Mouse (Mus musculus) hindbrain, postnatal 0 days (tissue): ENCODE data around the gene Xylt1. TPM values are rescaled to one million over a fixed set of nuclear protein-coding genes. Genes with fewer than 3 reads are reported as not detected.

ENCODE experiments used
- ATAC-seq: fragments of 200-750 bp; cut with Nextera tagmentation; 2 replicates; pipeline ENCODE4 v1.8.0; 2017; ENCODE audit warnings: mild to moderate bottlenecking, moderate TSS enrichment, moderate library complexity
- DNase-seq: peaks from one replicate; pipeline ENCODE4 v3.0.0-alpha.2; 2015; ENCODE audit warnings: low spot score
- H3K27ac ChIP-seq: fragments of 300-500 bp; sonication (generic); 2 replicates; pipeline ENCODE4 v1.5.1; 2014; ENCODE audit warnings: mild to moderate bottlenecking
- H3K27me3 ChIP-seq: fragments of 300-500 bp; sonication (generic); 2 replicates; pipeline ENCODE4 v1.6.1; 2014; ENCODE audit warnings: low read length, mixed read lengths; ENCODE audit not compliant: insufficient read depth
- H3K36me3 ChIP-seq: fragments of 300-500 bp; sonication (generic); 2 replicates; pipeline ENCODE4 v1.6.1; 2014; ENCODE audit warnings: low read length, mixed read lengths; ENCODE audit not compliant: insufficient read depth
- H3K4me1 ChIP-seq: fragments of 300-500 bp; sonication (generic); 2 replicates; pipeline ENCODE4 v1.6.1; 2014; ENCODE audit warnings: antibody characterized with exemption, low read length, mixed read lengths; ENCODE audit not compliant: insufficient read depth
- H3K4me2 ChIP-seq: fragments of 300-500 bp; sonication (generic); 2 replicates; pipeline ENCODE4 v1.6.1; 2014; ENCODE audit warnings: low read depth, mild to moderate bottlenecking, low read length, moderate library complexity, mixed read lengths
- H3K4me3 ChIP-seq: fragments of 300-500 bp; sonication (generic); 2 replicates; pipeline ENCODE4 v1.5.1; 2014; ENCODE audit warnings: low read length
- H3K9ac ChIP-seq: fragments of 300-500 bp; sonication (generic); replicated peaks from 2 replicates; pipeline ENCODE4 v1.6.1; 2014; ENCODE audit warnings: mild to moderate bottlenecking, low read length, moderate library complexity, mixed read lengths
- H3K9me3 ChIP-seq: fragments of 300-500 bp; sonication (generic); 2 replicates; pipeline ENCODE4 v1.6.1; 2016; ENCODE audit warnings: low read length, mixed read lengths
- CTCF ChIP-seq: IDR thresholded peaks from 2 replicates; pipeline ENCODE4 v1.5.1; 2016; ENCODE audit warnings: antibody characterized with exemption, control low read depth, low read depth
- WGBS: fragments of 180-500 bp; shearing (Covaris S2); extraction: QIAGEN DNeasy Blood & Tissue Kit; methylation state at CpG from one replicate; pipeline ENCODE4 v1.1.7; 2014; 5-methylcytosine and 5-hydroxymethylcytosine counted together
- polyA plus RNA-seq: library from polyadenylated mRNA; unstranded; fragments of >200 nt; fragmentation: Nextera tagmentation; extraction: Ambion mirVana; gene quantifications from 2 replicates; pipeline ENCODE4 v1.2.1, GENCODE M21; 2015
- total RNA-seq: library from RNA; depleted of rRNA; stranded (reverse); fragments of >200 nt; gene quantifications from 2 replicates; pipeline ENCODE4 v1.2.3, GENCODE M21; 2014

Xylt1 gene
- total and polyA plus RNA-seq, 2 experiments from 2014 or later = 3.0 to 16.6 TPM

DNA sequence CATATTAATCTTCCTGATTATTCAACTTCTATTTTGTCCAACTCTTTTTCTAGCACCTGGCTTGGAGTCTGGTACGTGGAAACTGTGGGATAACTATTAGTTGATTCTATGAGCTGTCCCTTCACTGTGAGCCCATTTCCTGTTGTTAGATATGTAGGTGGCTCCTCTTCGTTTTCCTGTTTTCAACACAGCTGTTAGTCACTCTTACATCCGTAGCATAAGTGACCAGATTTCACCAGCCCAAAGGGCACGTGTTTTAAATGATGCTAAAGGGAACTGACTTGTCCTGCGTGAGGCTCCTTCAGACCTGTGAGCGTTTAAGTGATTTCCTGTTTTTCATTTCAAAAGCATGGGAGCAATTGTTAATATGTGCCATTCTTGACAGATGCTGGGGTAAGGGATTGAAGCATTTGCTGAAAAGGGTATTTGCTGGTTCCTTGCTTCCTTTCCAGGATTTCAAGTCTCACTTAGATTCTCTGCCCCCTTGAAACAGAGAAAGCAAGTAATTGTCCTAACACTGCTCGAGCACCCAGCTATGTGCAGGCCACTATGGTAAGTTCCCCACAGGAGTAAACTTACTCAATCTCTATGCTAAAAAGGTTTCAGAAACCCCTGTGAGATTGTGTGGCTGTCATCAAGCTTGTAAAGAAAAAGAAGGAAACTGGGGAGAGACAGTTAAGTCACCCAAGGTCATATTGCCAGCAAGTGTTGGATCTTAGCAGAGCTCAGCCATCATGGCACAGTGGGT, 105.8 kb downstream of the Xylt1 start:
- TF ChIP-seq CTCF = no peak
- no peaks in the 10 kb centered on the region for H3K4me1 ChIP-seq
- 79% methylated on average over 7 of the region's 7 CpGs for WGBS
- H3K27me3 ChIP-seq = no peaks in the 10 kb centered on the region
- DNase-seq (no peak), ATAC-seq (no peak)
- no peak overlapping the region for H3K9ac ChIP-seq
- H3K27ac ChIP-seq = no peak overlapping the region
- H3K36me3 ChIP-seq = no peaks in the 10 kb centered on the region
- H3K9me3 ChIP-seq = no peaks in the 10 kb centered on the region
- H3K4me2 ChIP-seq = no peak overlapping the region
- H3K4me3 ChIP-seq = no peak overlapping the region

DNA sequence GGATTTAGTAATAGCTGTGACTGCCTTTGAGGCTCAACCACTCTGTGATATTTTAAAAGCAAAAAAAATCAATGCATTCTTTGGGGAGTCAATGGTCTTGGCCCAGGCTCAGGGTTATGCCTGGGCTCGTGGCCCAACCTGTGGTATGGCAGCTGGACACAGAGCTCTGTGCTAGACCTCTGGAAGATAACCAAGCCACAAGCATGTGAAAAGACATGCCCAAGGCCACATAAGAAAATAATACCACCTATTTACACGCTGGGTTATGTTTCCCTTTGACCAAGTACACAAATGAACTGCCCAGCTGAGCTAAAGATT, 106.4 kb downstream of the Xylt1 start:
- ATAC-seq (no peak), DNase-seq (no peak)
- Histone ChIP-seq H3K4me3 (no peak overlapping the region), H3K36me3 (no peaks in the 10 kb centered on the region), H3K4me1 (no peaks in the 10 kb centered on the region), H3K4me2 (no peak overlapping the region), H3K27ac (no peak overlapping the region), H3K9ac (no peak overlapping the region), H3K9me3 (no peaks in the 10 kb centered on the region), H3K27me3 (no peaks in the 10 kb centered on the region)
- TF ChIP-seq CTCF = no peak
- WGBS = 82% methylated on average over 2 of the region's 2 CpGs

DNA sequence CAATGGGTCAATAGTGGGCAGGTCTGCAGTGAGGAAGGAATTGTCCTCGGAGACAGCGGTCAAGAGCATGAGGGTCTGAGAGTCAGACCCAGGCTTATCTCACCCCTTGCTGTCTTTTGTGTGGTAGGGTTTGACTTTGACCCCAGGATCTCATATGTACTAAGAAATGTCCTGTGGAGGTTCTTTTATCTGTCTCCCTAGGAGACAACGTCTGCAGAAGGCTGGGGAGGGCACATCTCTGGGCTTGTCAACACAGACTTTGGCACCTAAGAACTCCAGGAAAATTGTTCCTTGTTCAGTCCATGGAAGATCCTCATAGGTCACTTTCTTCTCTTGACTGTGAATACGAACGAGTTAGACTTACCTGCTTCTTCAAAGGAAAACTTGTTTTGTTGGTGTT, 109.2 kb downstream of the Xylt1 start:
- Histone ChIP-seq H3K36me3 (no peaks in the 10 kb centered on the region), H3K9me3 (no peaks in the 10 kb centered on the region), H3K4me2 (no peak overlapping the region), H3K27me3 (no peaks in the 10 kb centered on the region), H3K4me1 (no peaks in the 10 kb centered on the region), H3K27ac (no peak overlapping the region), H3K9ac (no peak overlapping the region), H3K4me3 (no peak overlapping the region)
- no peak for TF ChIP-seq CTCF
- DNase-seq = no peak
- WGBS = 71% methylated on average over 5 of the region's 5 CpGs
- no peak for ATAC-seq

DNA sequence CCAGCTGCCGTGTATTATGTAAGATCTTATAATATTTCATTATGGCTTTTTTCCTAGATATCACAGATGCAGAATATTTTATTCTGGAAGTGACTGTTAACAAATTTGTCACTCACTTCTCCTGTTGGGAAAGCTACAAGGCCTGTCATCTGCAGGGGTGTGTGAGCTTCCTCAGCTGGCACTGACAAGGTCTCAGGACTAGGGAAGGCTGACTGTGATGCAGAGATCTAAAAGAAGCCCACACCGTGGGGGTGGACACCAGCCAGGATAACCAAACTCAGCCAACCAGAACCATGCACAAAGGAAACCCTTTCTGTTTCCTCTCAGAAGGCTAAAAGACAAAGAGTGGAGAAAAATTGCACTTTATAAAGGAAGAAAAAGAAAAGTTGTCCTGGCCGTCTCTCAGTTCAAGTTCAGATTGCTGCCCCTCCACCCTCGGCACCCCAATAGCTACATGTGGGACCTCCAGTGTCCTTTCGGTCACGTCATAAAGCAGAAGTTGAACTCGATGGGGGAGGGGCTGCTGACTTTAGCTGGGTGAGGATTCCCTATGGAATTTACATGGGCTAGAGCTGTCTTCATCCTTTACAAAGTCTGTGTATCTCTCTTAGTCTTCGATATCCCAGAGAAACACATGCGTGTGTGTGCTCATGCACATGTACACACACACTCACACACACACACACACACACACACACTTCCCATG, 109.9 kb downstream of the Xylt1 start:
- no peaks in the 10 kb centered on the region for H3K9me3 ChIP-seq
- no peaks in the 10 kb centered on the region; the same call in 1 of the 2 replicates for H3K4me1 ChIP-seq
- 51% methylated on average over 9 of the region's 9 CpGs for WGBS
- H3K4me3 ChIP-seq = no peak overlapping the region
- no peak overlapping the region for H3K4me2 ChIP-seq
- no peaks in the 10 kb centered on the region for H3K36me3 ChIP-seq
- DNase-seq = no peak
- no peaks in the 10 kb centered on the region for H3K27me3 ChIP-seq
- ATAC-seq = no peak
- no peak overlapping the region for H3K27ac ChIP-seq
- no peak overlapping the region for H3K9ac ChIP-seq
- no peak for TF ChIP-seq CTCF

DNA sequence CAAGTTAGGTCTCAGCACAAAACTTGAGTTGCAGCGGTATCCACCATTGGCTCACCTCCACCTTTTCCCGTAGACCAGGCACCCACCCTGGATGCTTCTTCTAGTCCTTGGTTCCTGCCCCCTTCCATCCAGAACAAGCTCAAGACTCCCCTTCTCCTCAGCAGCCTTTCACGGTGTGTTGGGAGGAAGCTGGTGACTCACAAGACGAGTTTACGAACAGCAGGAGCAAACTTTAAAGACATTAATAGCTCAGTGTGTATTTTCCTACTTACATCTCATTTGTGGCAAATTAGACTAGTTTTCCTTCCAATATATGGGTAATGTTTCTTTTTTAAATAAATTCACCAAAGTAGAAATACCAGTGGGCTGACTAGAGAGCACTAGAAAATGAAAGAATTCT, 110.7 kb downstream of the Xylt1 start:
- Histone ChIP-seq H3K9ac (no peak overlapping the region), H3K9me3 (no peaks in the 10 kb centered on the region), H3K4me3 (no peak overlapping the region), H3K4me2 (no peak overlapping the region), H3K4me1 (no peaks in the 10 kb centered on the region; the same call in 1 of the 2 replicates), H3K36me3 (no peaks in the 10 kb centered on the region), H3K27me3 (no peaks in the 10 kb centered on the region), H3K27ac (no peak overlapping the region)
- ATAC-seq (no peak), DNase-seq (no peak)
- 87% methylated on average over 5 of the region's 5 CpGs for WGBS
- no peak for TF ChIP-seq CTCF

DNA sequence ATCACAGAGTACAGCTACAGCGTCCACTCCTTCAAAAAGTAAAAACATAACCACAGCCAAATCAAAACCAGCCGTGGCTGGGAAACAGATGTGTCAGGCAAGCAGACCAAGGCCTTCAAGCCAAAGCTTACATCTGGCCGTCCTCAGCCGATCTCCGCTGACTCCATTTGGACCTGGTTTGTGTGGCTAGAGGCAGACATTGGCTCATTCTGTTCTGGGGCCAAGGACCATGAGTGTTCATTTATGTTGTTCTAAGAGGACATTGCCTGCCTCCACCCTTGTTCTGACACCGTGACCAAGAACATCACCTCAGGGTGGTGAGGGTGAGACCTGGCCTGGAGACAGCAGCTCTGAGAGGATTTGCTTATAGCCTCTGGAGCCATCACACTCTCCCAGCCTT, 113.4 kb downstream of the Xylt1 start:
- no peak for TF ChIP-seq CTCF
- Histone ChIP-seq H3K27me3 (no peaks in the 10 kb centered on the region), H3K9ac (no peak overlapping the region), H3K9me3 (no peaks in the 10 kb centered on the region), H3K36me3 (no peaks in the 10 kb centered on the region), H3K4me1 (no peaks in the 10 kb centered on the region; the same call in 1 of the 2 replicates), H3K4me2 (no peak overlapping the region), H3K4me3 (no peak overlapping the region), H3K27ac (peak overlapping the region; percentile 60)
- ATAC-seq = no peak
- DNase-seq = no peak
- 93% methylated on average over 6 of the region's 6 CpGs for WGBS

DNA sequence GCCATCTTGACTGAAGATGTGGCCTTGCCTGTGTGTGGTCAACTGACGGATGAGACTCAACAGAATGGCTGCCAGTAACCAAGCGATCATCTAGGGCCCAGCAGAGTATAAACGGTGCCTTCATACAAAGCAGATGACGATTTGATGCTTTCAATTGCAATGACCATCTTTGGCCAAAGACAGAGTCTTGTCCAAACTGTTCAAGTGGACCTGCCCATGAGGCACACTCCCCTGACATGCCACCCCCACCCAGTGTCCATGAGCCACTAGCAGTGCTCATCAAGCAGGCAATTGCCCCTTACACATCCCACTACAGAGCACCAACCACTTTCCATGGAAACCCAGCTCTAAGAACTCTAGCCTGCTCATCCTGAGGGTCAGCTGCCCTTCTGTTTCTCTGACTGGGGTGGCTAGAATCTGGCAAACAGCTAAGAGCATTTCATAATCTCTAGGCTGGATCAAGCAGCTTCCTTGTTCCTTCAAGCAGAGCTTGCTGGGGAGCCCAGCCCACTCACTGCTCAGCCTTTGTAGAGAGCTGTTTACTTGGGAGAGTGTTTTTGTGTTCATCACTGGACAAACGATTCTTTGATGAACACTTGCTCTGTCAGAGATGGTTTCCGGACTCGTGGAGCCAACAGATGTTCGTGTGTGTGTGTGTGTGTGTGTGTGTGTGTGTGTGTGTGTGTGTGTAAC, 114.0 kb downstream of the Xylt1 start:
- H3K9me3 ChIP-seq = no peaks in the 10 kb centered on the region
- peak; percentile 92 for ATAC-seq
- no peaks in the 10 kb centered on the region for H3K27me3 ChIP-seq
- H3K36me3 ChIP-seq = no peaks in the 10 kb centered on the region
- no peak overlapping the region for H3K9ac ChIP-seq
- H3K4me3 ChIP-seq = no peak overlapping the region
- peak; percentile 54 for DNase-seq
- TF ChIP-seq CTCF = no peak
- peak overlapping the region; percentile 60 for H3K27ac ChIP-seq
- no peak overlapping the region for H3K4me2 ChIP-seq
- H3K4me1 ChIP-seq = no peaks in the 10 kb centered on the region; the same call in 1 of the 2 replicates
- 59% methylated on average over 8 of the region's 8 CpGs for WGBS
